Mouse (Mus musculus): ENCODE data around the gene Pofut2.

Gene Pofut2

DNA sequence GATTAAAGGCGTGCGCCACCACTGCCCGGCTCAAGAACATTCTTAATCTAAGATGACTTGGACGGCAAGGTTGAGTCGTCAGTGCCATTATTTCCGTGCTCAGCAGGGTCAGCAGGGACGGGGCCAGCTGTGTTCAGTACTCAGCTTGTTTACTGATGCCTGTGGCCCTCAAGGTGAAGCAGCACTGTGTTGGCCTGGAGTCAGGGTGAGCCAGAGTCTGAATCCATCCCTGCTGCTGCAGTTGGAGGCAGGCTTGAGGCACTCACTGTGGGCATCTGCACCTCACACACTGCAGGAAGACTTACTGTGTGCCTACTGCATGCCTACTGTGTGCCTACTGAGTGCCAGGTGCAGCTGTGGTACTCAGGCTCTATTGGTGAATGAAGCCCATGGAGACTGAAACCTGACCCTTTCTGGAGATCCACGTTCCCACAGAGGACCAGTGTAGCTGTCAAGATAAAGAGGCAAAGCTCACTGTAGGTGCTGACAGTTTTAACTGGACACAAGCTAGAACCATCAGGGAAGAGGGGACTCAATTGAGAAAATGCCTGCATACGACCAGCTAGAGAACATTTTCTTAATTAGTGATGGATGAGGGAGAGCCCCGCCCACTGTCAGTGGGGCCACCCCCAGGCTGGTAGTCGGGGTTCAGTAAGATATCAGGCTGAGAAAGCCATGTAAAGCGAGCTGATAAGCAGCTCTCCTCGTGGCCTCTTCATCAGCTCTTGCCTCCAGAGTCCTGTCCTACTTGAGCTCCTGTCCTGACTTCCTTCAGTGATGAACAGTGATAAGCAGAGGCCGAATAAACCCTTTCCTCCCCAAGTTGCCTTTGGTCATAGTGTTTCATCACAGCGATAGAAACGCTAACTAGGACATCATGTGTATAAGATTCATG, 26.9 kb upstream of the Pofut2 start:
- no peak for DNase-seq

DNA sequence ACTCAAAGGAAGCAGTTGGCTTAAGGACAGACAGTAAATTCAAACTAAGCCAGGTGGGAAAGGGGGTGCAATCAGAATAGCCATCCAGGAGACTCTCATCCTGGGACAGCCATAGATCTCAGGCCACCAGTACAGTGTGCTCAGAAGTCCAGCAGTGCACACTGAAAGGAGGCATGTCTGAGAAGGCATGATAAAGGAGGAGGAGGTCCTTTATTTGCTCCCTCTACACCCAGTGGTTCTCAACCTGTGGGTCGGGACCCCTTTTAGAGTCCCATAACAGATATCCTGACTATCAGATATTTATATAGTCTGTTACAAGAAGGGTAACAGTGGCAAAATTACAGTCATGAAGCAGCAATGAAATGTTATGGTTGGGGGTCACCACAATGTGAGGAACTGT, 25.8 kb upstream of the Pofut2 start:
- DNase-seq: no peak

DNA sequence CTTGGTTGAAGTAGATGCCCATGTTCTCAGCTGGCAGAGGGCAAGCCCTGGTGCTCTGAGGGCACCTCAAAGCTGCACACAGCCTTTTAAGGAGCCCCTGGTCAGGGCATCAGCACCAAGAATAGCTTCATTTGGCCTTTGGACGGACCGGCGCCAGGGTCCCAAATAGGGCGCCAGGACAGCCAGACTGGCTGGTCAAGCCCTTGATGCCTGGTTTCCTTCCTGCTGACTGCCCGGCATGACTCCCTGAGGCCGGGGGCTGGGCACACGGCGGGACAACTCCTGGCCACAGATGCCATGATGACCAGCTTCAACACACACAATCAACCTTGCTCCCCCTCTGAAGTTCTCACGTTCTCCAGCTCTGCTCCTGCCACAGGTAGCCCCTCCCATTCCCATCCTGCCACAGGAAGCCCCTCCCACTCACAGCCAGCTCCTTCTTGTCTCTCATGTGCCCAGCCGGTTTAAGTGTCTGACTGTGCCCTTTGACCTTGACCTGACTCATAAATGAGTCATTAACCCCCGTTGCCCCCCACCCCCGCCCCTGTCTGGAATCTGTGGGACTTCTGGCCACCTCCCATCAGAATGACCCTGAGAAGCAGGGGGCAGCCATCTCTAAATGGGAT, 23.9 kb upstream of the Pofut2 start:
- DNase-seq: no peak

DNA sequence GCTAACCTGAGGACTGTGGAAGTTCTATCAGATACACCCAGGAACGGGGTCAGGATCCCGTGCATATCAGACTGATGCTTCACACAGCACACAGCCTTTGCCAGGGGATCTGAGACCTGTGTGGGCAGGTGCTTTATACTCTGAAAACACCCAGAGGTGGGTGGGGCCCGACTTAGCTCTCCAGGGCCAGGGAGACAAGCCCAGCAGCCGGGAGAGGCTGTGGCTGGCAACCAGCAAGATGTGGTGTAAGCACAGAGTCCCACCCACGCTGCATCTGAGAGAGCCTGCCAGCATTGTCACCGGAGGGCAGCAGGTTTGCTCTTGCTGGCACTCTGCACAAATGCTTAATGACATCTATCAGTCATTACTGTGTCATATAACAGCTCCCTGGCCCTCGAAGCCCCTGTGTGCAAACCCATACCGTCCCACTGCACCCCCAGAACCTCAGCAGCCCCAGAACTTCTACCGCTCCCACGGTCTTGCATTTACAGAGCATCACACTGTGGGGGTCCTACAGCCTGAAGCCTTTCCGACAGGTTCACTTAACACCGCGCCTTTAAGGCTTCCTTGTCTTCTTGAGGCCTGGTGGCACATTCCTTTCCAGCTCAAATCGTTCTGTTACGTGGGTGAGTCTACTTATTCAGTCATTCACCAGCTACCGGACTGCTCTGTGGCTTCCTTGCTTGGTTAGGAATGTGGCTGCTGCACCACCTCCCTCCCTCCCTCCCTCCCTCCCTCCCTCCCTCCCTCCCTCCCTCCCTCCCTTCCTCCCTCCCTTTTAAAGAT, 21.0 kb upstream of the Pofut2 start:
- DNase-seq: no peak

DNA sequence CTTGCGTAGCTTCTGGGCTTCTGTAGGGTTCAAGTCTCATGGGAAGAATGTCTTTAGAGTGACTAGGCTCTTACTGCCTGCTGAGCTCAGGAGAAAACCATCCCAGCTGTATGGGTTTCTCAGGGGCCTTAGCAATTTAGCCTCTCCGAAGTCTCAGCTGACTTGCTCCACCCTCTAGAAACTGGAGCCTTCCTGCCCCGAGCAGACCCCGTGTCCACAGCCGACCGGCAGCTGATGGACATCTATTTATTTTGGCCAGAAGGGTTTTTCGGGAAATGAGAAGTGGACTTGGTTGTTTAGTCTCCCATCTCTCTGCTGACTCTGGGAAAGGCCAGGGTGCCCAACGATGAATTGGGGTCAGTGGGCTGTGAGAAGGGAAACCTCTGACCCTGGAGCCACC, 18.3 kb upstream of the Pofut2 start:
- DNase-seq: no peak

DNA sequence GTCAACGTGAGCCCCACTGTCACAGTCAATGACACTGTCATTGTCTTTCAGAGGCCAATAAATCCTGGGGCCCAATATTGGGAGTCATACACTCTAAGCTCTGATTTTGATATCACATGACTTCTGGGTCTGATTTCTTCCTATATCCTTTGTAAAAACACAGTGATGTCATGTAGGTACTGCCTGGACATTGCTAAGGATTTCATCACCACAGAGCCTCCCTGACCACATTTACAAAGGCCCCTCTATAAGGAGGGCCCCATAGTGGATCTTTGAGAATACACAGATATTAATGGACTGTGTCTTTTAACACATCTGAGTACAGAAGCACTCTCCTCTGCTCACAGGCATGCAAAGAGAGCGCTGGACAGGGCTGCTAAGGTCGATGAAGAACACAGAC, 16.6 kb upstream of the Pofut2 start:
- no peak for DNase-seq

DNA sequence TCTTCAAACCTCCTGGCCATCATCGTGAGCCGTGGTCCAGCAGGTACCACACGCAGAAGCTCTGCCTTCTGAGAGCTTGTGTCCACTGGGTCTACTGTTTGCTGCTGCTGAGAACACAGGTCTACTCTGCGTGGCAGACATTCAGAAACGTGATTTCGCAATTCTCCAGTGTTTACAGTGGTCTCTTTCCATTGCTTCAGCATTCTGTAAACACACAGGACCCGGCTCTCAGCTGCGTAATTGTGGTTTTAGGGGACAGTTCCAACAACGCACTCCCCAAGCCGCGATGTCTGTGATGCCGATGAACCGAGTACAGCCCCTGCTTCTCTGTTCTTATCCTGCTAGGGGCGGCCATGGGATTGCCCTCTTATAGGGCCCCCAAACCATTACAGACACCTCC, 16.1 kb upstream of the Pofut2 start:
- no peak for DNase-seq

DNA sequence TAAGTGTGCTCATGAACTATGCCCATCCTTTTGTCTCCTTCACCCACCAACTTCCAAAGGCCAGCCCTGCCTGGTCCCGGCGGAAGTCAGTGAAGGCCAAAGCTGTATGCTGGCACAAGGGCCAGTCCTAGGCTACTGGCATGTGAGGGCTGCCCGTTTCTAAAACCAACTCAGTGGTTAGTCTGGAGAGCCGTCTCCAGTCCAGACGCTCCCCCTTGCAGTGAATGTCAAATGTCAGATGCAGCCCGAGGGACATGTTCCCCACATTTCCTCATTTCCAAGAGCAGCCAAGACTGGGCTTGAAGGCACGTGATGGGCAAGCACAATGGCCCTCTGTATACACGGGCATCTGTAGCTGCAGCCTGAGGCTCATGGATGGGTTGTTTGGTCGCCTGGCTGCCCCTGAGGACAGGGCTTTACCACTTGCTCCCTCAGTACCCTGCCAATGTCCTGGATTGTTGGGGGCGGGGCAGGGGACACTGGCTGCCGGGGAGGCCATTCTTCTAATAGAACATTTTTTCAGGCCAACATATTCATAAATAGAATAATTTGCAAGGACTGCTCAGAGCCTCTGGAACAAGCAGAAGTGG, 15.4 kb upstream of the Pofut2 start:
- no peak for DNase-seq

DNA sequence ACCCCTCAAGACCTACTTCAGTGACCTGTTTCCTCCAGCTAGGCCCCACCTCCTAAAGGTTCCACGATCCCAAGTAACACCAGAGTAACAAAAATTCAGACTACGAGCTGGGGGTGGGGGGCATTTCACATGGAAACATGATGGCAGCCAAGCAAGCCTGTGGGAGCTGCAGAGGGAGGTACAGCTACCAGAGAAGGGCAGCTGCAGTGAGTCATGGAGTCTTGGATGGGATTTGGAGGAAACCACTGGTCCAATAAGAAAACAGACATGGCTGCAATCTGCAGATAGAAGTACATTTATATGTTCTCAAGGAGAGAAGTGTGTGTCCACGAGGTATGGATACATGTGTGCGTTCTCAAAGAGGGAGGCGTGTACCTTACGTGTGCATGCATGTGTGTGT, 14.2 kb upstream of the Pofut2 start:
- DNase-seq: no peak

DNA sequence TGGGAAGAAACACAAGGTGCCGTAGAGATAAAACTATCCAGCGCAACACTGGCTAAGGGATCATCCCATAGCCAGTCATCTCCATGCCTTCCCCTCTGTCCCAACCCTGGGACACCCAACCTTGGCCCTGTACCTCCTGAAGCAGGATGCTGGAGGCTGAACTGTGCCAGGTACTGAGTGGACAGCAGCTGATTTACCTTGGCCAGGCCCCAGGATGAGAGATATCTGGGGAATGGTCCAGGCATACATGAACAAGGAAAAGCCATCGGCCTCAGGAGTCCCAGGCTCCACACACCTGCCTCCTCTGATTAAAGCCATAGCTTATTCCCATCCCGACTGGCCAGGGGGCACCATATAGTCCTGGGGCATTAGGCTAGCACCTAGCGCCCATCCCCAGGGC, 12.0 kb upstream of the Pofut2 start:
- DNase-seq: no peak

DNA sequence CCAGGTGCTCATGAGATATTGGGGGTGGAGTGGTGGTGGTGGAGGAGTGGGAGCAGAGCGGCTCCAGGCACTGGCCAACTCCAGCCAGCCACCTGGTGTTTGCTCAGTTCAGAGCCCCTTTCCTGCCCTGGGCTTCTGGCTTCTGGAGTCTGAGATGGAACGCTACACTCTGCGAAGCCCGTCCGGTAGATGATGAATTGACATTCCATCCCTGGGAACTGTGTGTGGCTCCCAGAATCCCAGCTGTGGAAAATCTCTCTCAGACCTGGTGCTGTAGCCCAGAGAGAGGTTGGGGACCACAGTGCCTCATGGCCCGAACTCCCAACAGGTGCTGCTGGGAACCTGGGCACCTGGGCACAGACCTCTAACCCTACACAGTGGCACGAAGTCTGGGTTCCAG, 11.3 kb upstream of the Pofut2 start:
- no peak for DNase-seq

DNA sequence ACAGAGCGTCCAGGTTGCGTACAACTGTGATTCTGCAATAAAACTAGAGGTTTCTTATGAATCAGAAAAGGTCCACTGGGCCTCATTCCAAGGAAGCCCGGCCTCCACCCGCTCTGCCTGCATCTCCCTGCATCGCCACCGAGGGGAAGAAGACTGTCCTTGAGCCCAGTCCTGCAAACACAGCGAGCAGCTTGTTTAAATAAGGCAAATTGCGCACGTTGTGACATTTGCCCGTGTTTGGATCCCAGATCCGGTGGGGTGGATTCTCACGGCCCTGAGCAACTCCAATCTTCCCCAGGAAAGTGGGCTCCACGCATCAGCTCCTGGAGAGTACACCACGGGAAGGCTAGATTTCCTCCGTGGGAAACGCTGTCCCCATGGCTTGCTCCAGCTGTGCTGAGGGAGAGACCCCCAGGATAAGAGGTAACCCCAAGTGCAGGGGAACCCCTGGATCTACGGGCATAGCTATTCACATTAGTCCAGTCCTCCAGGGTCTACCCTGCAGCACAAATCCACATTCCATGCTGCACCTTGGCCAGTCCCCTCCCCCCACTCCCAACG, 7.7 kb upstream of the Pofut2 start:
- no peak for DNase-seq

DNA sequence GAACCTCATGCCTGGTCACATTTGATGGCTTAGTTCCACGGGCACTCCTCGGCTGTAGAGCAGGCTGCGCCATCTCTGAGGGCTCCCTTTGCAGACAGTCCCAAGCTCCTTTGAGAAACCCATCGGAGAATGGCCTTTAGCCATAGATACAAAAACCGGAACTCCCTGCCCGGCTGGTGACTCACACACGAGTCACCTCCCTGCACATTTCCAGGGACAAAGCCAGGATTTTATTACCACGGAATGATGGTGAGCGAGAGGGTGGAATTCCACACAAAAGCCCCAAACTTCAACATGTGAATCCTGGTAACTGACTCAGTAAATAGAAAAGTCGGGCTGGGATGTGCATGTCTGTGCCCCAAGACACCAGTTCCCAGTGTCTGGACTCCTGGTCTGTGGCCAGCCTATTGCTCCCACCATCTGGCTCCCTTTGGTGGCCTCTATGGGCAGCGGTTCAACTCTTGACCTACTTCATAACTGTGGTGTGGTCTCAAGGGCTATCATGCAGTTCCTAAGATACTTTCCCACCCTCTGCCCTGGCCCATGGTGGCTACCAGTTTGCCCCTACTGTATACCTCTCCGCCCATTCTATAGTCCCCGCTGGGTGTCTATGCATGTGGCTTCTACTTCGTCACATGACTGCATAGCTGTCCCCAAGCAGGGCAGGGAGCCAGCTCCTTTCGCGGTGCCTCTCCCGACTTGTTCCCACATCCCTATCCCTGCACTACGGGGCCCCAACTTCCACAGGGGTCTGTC, 7.1 kb upstream of the Pofut2 start:
- DNase-seq: no peak

DNA sequence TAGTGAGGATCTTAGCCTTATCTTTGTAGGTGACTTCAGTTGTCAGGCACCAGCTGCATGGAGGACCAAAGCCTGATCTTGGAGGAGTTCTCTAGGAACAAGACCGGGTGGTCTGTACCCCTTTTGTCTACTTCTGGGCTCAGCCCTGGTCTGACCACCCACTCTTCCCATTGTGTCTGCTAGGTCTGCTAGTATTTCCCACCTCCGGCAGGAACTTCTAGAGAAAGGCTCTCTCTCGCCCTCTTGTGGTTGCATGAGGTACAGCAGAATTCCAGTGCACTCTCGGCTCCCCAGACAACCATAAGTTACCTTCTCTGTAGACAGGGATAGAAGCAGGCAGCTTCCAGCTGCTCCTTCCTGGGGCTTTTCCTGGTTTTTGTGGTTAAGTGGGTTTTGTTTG, 6.2 kb upstream of the Pofut2 start:
- peak; percentile 50 to 63 for DNase-seq

DNA sequence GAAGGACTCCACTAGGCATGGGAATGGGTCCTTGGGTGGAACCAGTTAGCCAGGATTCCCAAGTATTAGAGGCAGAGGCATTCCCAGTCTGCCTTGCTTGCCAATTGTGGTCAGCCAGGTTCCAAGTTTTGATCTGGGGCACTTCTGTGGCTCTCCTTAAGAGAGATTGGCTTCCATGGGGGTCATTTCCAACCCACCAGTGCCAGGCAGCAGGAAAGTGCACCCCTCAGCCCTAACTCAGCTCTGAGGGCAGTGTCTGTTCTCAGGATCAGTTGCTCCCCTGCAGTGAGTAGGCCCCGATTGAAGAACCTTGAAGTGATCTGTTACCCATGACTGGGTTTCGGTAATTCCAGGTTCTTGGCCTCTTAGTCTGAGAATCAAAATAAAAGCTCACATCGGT, 3.8 kb upstream of the Pofut2 start:
- DNase-seq: no peak

DNA sequence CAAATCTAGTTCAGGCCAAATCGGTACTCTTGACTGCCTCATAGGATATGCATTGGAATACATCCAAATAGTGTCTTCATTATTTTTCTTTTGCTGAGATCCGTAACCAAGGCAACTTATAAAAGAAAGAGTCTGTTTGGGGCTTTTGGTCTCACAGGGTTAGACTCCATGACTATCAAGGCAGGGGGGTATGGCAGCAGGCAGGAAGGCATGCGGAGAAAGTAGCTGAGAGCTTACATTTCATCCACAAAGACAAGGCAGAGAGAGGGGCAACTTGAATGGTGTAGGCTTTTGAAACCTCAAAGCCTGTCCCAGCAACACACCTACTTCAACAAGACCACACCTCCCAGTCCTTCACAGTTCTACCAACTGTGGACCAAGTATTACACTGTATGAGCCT, 3.3 kb upstream of the Pofut2 start:
- DNase-seq: no peak

DNA sequence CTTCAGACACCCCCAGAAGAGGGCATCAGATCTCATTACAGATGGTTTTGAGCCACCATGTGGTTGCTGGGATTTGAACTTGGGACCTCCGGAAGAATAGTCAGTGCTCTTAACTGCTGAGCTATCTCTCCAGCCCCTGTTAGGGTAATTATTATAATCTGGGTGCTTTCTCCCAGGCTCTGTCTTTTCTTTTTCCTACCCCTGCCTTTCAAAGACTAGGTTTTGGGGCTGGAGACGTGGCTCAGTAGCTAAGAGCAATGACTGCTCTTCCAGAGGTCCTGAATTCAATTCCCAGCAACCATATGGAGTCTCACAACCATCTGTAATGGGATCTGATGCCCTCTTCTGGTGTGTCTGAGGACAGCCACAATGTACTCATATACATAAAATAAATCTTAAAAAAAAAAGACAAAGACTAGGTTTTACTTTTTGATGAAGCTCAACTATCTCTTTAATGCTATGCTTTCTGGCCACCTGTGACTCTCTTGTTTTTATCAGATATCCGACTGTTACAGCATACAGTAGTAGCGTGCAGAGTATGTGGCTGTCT, 902 bp upstream of the Pofut2 start:
- no peak for DNase-seq

DNA sequence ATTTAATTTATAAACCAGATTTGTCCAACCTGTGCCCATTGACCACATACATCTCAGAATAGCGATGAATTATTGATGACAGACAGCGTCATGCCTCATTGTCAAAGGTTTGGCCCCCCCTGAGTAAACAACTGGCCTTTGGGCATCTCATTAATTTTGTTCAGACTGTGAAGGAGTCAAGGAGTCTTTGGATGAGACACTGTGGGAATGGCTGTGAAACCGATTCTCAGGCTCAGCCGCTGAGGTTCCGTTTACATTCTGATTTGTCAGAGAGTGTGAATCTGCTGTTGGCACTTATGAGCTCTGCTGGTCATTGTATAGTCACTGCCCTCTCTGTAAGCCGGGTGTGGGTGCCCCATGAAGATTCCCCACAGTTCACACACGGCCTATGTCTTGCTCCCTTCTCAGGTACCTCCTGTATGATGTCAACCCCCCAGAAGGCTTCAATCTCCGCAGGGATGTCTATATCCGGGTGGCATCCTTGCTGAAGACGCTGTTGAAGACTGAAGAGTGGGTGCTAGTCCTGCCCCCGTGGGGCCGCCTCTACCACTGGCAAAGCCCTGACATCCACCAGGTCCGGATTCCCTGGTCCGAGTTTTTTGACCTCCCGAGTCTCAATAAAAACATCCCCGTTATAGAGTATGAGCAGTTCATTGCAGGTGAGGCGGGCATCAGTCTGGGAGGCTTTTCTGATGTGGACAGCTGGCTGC, 1.3 kb downstream of the Pofut2 start:
- DNase-seq: no peak

DNA sequence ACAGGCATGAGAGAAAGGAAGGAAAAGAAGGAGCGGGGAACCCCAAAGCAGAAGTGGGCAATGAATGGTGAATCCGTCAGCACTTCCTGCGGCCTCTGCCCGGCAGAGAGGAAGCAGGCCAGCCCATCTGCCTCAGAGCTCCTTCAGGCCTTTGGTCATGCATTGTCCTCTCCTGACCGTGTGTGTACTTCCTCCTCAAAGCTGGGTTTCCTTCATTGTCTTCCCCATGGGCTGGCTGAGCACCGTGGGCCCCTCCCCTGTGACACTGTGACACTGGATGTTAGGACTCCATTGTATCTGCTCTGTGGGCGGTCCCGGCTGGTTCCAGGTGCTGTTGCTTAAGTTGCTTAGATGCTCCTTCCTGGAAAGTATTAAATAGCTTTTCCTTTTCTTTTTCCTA, 7.3 kb downstream of the Pofut2 start:
- no peak for DNase-seq

DNA sequence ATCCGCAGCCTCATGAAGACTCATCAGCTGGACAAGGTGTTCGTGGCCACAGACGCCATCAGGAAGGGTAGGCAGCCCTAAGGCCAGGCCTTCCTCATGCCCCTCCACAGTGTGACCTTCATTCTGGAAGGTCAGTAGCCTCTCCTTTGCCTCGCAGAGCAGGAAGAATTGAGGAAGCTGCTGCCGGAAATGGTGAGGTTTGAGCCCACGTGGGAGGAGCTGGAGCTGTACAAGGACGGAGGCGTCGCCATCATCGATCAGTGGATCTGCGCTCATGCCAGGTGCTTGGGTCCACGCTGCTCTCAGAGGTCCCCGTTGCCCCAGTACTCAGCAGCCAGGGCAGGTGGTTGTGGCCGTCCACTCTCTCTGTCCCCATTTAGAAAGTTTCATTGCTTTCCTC, 8.0 kb downstream of the Pofut2 start:
- DNase-seq: no peak

DNA sequence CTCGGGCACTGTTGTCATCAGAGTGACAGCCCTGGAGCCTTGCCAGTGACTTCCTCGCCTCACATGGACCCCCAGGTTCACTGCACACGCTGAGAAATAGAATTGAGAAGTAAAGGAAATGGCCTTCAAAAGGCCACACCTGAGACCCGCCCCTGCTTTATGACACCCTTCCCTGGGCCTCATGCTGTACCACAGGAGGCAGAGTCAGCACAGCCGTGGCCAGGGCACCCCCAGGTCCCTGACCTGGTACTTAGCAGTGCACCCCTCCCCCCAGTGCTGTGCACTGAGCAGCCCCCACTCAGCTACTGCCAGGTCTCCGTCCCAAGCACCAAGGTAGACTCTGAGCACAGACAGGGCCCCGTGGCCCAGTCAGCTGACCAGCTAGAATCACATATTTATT, 10.1 kb downstream of the Pofut2 start:
- DNase-seq: no peak

All from thymus, postnatal 36 days (tissue).